Mouse (Mus musculus) kidney, adult 9 months (tissue): Measurements from ENCODE around the gene Ccdc34.

ENCODE experiments used
- DNase-seq: peaks from one replicate; pipeline ENCODE4 v3.0.0; 2022

The Ccdc34 gene

GRCm38 (mm10) chr2:110182248-110182647, 164.6 kb downstream of the Ccdc34 start:
- peak; percentile 93 for DNase-seq

GRCm38 (mm10) chr2:110182795-110183486, 165.3 kb downstream of the Ccdc34 start:
- peak; percentile 90 for DNase-seq

- DNase-seq, result no peak
Measured at GRCm38 (mm10) chr2:110184071-110184470, 166.5 kb downstream of the Ccdc34 start.

GRCm38 (mm10) chr2:110186427-110186980, 168.9 kb downstream of the Ccdc34 start:
- no peak for DNase-seq

GRCm38 (mm10) chr2:110188696-110189397, 171.2 kb downstream of the Ccdc34 start:
- DNase-seq, result peak; percentile 59

- DNase-seq, result no peak
Measured at GRCm38 (mm10) chr2:110190416-110190815, 172.8 kb downstream of the Ccdc34 start.

- no peak for DNase-seq
Measured at GRCm38 (mm10) chr2:110191186-110191690, 173.6 kb downstream of the Ccdc34 start.

GRCm38 (mm10) chr2:110191965-110192701, 174.5 kb downstream of the Ccdc34 start:
- peak; percentile 96 for DNase-seq

- DNase-seq, result peak; percentile 86
Measured at GRCm38 (mm10) chr2:110192702-110193312, 175.2 kb downstream of the Ccdc34 start.

GRCm38 (mm10) chr2:110196551-110196950, 178.9 kb downstream of the Ccdc34 start:
- peak; percentile 72 for DNase-seq

- no peak for DNase-seq
Measured at GRCm38 (mm10) chr2:110199648-110200047, 182.0 kb downstream of the Ccdc34 start.

- DNase-seq, result peak; percentile 58
Measured at GRCm38 (mm10) chr2:110201770-110202169, 184.2 kb downstream of the Ccdc34 start.

GRCm38 (mm10) chr2:110202716-110203497, 185.3 kb downstream of the Ccdc34 start:
- DNase-seq, result no peak

GRCm38 (mm10) chr2:110204169-110204568, 186.6 kb downstream of the Ccdc34 start:
- no peak for DNase-seq

GRCm38 (mm10) chr2:110204705-110205318, 187.2 kb downstream of the Ccdc34 start:
- DNase-seq, result peak; percentile 90

GRCm38 (mm10) chr2:110210508-110211496, 193.2 kb downstream of the Ccdc34 start:
- DNase-seq, result peak; percentile 81

- DNase-seq, result no peak
Measured at GRCm38 (mm10) chr2:110214278-110214677, 196.7 kb downstream of the Ccdc34 start.

- peak; percentile 93 for DNase-seq
Measured at GRCm38 (mm10) chr2:110214991-110215684, 197.5 kb downstream of the Ccdc34 start.

- no peak for DNase-seq
Measured at GRCm38 (mm10) chr2:110215685-110216058, 198.1 kb downstream of the Ccdc34 start.
